Mouse (Mus musculus) liver, adult 2 months (tissue): ENCODE measurements around the gene Mgmt.

Experiments
- CTCF ChIP-seq: fragments of 200-500 bp; IDR thresholded peaks from 2 replicates; pipeline ENCODE4 v1.5.1; 2011; ENCODE audit warnings: low read depth, low read length, control low read depth
- POLR2A ChIP-seq: fragments of 200-500 bp; IDR thresholded peaks from 2 replicates; pipeline ENCODE4 v1.6.1; 2011; ENCODE audit warnings: low read length, control low read depth; ENCODE audit not compliant: insufficient read depth; ENCODE audit errors: extremely low read depth

DNA sequence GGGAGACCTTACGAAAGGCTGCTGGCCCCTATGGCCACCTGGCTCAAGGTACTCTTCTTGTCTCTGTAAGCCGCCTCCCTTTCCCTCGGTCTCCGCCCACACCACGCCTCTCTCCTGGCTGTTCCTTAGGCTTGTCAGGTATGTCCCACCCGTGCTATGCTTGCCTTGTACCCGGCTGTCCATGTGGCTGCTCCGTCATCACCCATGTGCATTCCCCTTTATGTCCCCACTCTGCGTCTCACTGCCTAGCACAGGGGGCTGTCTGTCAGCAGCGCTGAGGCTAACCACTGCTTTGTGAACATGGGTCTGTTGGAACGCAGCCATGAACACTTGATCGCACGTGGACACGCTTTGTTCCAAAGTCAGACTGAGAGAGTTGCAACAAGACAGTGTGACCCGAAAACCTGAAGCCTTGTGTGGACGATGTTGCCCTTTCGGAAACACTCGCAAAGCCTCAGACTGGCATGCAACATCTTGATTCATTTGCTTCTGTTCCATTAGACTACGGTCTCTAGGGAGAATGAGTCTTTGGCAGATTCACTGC lies 115.4 kb downstream of the Mgmt start:
- TF ChIP-seq CTCF (no peak), POLR2A (no peak)
